Mouse (Mus musculus) thymus, postnatal 10 days (tissue): ENCODE measurements around the gene Olfr1445.

Experiments
- DNase-seq, 2 experiments: peaks; one replicate each; pipeline ENCODE4 v3.0.0; 2021; ENCODE audit warnings: low spot score in 2 of 2

The Olfr1445 gene

DNA sequence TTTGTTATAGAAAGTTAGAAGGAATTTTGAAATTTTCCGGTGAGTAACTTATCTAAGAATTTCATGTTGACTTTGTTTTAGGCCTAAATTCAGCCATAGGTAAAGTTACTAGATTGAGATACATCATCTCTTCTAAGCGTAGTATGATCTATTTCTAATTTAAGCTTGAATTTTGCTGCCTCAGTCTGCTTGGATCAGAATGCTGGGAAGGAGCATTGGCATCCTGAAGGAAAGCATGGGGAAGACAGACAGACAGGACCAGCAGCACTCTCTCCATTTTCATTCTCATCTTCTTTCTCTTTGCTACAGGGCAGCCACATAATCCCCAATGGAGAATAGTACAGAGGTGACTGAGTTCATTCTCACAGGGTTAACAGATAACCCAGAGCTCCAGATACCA is at the start of gene Olfr1445:
Gene Olfr1445, plus strand, starts transcription at position 301 of the 400 bp plus-strand sequence.
- DNase-seq, result no peak

DNA sequence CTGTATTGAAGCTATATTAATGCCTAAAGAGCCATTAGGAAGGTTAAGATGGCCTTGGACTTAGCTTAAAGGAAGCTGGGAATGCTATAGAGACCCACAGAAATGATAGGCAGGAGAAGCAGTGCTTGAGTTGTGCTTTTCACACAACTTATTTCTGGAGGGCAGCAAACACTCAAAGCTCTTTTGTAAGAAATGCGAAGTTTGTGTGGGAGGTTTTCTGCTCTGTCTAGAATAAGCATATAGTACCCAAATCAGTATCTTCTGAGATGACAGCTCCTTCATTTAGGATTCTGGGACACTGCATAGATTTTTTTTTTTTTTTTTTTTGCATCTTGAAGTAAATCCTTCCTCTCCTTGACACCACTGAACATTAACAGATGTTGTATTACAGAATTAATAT is 45.1 kb upstream of the Olfr1445 start:
- no peak for DNase-seq

DNA sequence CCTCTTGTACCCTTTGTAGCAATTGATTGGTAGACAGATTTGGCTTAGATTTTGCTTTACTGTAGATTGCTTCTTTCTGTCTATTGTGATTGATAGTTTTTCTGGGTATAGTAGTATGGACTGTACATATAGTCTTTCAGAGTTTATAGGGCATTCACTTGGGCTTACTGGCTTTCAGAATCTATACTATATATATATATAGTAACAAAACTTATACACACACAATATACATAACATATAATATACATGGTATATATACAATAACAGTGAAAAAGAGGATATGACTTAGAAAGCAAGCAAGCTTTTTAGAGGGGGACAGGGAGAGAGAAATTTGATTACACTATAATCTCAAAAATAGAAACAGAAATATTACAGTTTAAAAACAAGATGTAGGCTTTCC is 37.3 kb upstream of the Olfr1445 start, which contains the start of gene Gm5244:
Gene Gm5244, plus strand, starts transcription at position 301 of the 400 bp plus-strand sequence.
- no peak for DNase-seq

DNA sequence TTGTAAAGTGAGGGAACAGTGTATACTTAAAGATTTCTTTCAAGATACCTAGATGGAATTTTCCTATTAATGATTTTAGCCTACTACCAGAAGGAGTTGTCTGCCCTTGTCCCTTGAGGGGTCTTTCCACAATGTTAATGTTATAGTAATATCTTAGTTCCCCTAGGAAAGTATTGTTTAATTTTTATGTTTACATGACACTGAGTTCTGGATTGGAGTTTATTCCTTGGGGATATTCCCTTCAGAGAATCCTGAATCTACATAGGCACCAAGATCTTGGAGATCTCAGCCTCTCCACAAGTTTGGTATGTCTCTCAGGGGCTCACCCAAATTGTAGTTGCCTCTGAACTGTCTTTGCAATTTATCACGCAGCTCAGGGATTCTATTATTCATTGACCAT is 26.7 kb upstream of the Olfr1445 start, which contains the start of gene Olfr1444:
Gene Olfr1444, plus strand, starts transcription at position 301 of the 400 bp plus-strand sequence.
- no peak for DNase-seq

DNA sequence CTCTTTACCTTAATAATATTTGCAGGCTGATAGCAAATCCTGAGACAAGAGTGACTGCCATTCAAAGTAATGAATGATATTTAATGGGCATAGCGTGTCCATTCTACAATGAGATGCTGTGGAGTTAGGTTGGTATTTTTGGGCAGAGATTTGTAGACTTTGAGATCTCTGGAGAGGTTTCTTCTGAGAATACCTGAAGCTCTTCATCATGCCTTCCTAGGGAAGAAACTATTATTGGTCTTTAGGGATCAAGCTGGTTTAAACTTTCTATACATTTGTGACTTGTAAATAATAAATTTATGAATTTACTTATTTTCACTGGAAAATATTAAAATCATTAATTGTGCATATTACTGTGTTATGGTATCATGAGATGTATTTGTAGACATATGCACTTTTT is 9.8 kb downstream of the Olfr1445 start, which contains the start of gene Olfr1446:
Gene Olfr1446, minus strand, starts transcription at position 101 of the 400 bp plus-strand sequence.
- no peak for DNase-seq

DNA sequence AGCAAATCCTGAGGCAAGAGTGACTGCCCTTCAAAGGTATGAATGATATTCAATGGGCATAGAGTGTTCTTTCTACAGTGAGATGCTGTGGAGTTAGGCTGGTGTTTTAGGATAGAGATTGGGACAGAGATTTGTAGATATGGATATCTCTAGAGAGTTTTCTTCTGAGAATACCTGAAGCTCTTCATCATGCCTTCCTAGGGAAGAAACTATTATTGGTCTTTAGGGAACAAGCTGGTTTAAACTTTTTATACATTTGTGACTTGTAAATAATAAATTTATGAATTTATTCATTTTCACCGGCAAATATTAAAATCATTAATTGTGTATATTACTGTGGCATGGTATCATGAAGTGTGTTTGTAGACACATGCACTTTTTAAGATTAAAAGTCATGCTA is 20.0 kb downstream of the Olfr1445 start, which contains the start of gene Olfr1447:
Gene Olfr1447, minus strand, starts transcription at position 101 of the 400 bp plus-strand sequence.
- no peak for DNase-seq

DNA sequence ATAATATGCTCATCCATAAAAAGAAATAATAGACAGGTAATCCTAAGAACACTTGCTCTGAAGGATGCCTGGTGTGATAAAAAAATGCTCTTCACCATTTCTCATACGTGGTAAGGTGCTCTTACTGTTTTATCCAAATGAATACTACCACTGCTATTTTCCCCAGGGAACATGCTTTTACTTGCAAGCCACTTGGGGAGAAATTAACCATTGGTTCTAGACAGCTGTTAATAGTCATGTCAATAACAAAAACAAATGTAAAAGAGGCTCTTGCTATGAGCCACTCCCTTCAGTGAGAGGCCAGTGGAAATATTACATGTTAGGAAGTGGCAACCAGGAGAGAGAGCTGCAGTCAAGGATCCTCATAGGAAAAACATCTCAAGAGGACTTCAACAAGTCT is 40.7 kb downstream of the Olfr1445 start, which contains the start of gene Olfr1448:
Gene Olfr1448, minus strand, starts transcription at position 101 of the 400 bp plus-strand sequence.
- no peak for DNase-seq

DNA sequence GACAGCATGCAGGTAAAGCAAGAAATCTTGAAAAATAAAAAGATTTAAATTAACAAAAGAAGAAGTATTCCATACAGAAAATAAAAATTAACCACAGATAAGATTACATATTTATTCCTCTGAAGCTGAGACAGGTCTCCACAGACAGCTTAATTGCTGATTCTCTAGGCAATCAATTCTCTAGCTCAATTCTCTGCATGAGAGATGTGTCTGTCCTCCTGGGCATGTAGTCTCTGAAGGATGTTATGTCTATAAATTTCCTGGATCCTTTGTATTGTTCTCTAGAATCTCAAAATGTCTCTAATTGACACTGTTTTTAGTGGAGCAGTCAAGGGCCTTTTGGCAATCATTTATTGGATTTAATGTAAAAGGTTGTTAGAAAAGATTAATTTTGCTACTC is 46.9 kb downstream of the Olfr1445 start, which contains the start of gene Olfr1449:
Gene Olfr1449, plus strand, starts transcription at position 301 of the 400 bp plus-strand sequence.
- no peak for DNase-seq
